Mouse (Mus musculus) left cerebral cortex, postnatal 10 days (tissue): ENCODE measurements around the gene Cfap46. TPM values are rescaled to one million over a fixed set of nuclear protein-coding genes. Genes with fewer than 3 reads are reported as not detected.

ENCODE experiments used
- DNase-seq, 2 experiments: peaks; one replicate each; pipeline ENCODE4 v3.0.0; 2021 to 2022; ENCODE audit warnings: low spot score in 2 of 2, mixed read lengths in 1 of 2; ENCODE audit errors: extremely low spot score in 1 of 2
- intact Hi-C: fragments of 180-260 bp; cut with DNase I; formaldehyde crosslinking; loops from one replicate; pipeline ENCODE4 v1.15.1; 2025
- total RNA-seq, 2 experiments: library from RNA; stranded (reverse); gene quantifications; 2 replicates each; pipeline ENCODE4 v1.2.3; 2021

Gene Cfap46
- total RNA-seq, 2 experiments from 2014 or later, result 1.9 to 2.2 TPM

DNA sequence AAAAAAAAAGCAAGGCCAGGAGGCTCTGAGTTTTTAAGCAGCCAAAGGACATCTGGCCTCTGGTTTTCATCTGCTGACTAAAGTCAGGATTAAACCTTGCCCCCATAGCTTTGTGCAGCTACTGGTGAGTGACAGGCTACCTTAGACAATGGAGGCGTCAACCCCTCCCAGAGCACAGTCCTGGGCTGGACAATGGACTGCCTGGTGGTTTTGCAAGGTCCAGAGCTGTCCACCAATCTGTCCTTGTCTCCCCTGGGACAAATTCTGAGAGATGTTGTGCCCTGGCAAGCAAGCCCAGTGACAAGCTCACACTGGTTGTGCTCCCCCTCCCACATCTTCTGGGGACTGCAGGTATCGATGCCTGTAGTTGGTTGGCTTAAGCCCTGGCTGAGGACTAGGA, 132.1 kb downstream of the Cfap46 start:
- intact Hi-C loops, result no loop called here
- DNase-seq, result no peak

Other genes starting within 250 kb of the Cfap46 start
- under 1 TPM; 0.39 to 0.75 TPM for gene Nkx6-2, start 101.0 kb downstream of the Cfap46 start, total RNA-seq
- 10 to 100 TPM; 49.9 to 52.3 TPM for gene Adgra1, start 150.4 kb upstream of the Cfap46 start, total RNA-seq
- gene Kndc1, start 210.9 kb upstream of the Cfap46 start, total RNA-seq, result 10 to 100 TPM; 37.6 to 42.2 TPM